In genomic region chr19:50994471-50994870, GRCm38 (mm10) we compare ENCODE assay signal across 30 mouse cellular contexts.
"Had no signal": no experiment of that assay in that cellular context is flagged by ENCODE, and none has a peak within 500 bp of the region (broad histone marks: within the 10 kb centered on the region; RNA-seq: fewer than 3 reads in every experiment).

No protein-coding gene starts in this region.

- H3K4me1 ChIP-seq: embryonic facial prominence, embryonic 10.5 days; embryonic facial prominence, embryonic 12.5 days; embryonic facial prominence, embryonic 13.5 days; embryonic facial prominence, embryonic 15.5 days; forebrain, embryonic 10.5 days; forebrain, embryonic 12.5 days; forebrain, embryonic 13.5 days; forebrain, embryonic 15.5 days had no signal

- ATAC-seq: forebrain, embryonic 13.5 days; forebrain, embryonic 14.5 days; forebrain, embryonic 15.5 days; forebrain, embryonic 16.5 days; forebrain, postnatal 0 days had no signal

- H3K4me2 ChIP-seq: embryonic facial prominence, embryonic 12.5 days; embryonic facial prominence, embryonic 13.5 days; embryonic facial prominence, embryonic 15.5 days; forebrain, embryonic 12.5 days; forebrain, embryonic 13.5 days; forebrain, embryonic 15.5 days had no signal

- H3K4me3 ChIP-seq: embryonic facial prominence, embryonic 10.5 days; embryonic facial prominence, embryonic 12.5 days; embryonic facial prominence, embryonic 13.5 days; embryonic facial prominence, embryonic 15.5 days; erythroblast, embryonic 14.5 days; forebrain, embryonic 10.5 days; forebrain, embryonic 12.5 days; forebrain, embryonic 13.5 days; forebrain, embryonic 15.5 days; gastrocnemius, adult 2 months; heart, adult 2 months had no signal

- H3K9me3 ChIP-seq: embryonic facial prominence, embryonic 10.5 days; embryonic facial prominence, embryonic 12.5 days; embryonic facial prominence, embryonic 13.5 days; embryonic facial prominence, embryonic 15.5 days; forebrain, embryonic 10.5 days; forebrain, embryonic 12.5 days; forebrain, embryonic 13.5 days; forebrain, embryonic 15.5 days had no signal

- H3K27ac ChIP-seq: embryonic facial prominence, embryonic 10.5 days; embryonic facial prominence, embryonic 12.5 days; embryonic facial prominence, embryonic 13.5 days; embryonic facial prominence, embryonic 15.5 days; forebrain, embryonic 10.5 days; forebrain, embryonic 12.5 days; forebrain, embryonic 13.5 days; forebrain, embryonic 15.5 days; gastrocnemius, adult 2 months; heart, adult 2 months had no signal

- H3K27me3 ChIP-seq: embryonic facial prominence, embryonic 12.5 days; embryonic facial prominence, embryonic 13.5 days; embryonic facial prominence, embryonic 15.5 days; forebrain, embryonic 12.5 days; forebrain, embryonic 13.5 days; forebrain, embryonic 15.5 days had no signal

- DNase-seq: cerebellum, adult 18-20 months; cerebellum, adult 2 months; cerebellum, adult 8-10 months; cerebellum, adult 9-10 months; cerebellum, adult 9-11 months; cerebellum, postnatal 10 days; cerebellum, postnatal 14 days; cerebellum, postnatal 25 days; cerebellum, postnatal 36 days; embryo, embryonic 11 days; forebrain, postnatal 0 days; gastrocnemius, adult 2 months; gastrocnemius, postnatal 10 days; gastrocnemius, postnatal 14 days; gastrocnemius, postnatal 25 days; gastrocnemius, postnatal 36 days; heart, adult 11 months; heart, adult 18-20 months; heart, adult 2 months had no signal

- H3K9ac ChIP-seq: embryonic facial prominence, embryonic 12.5 days; embryonic facial prominence, embryonic 13.5 days; embryonic facial prominence, embryonic 15.5 days; forebrain, embryonic 12.5 days; forebrain, embryonic 13.5 days; forebrain, embryonic 15.5 days; forebrain, postnatal 0 days had no signal

- H3K36me3 ChIP-seq: embryonic facial prominence, embryonic 10.5 days; embryonic facial prominence, embryonic 12.5 days; embryonic facial prominence, embryonic 13.5 days; embryonic facial prominence, embryonic 15.5 days; forebrain, embryonic 10.5 days; forebrain, embryonic 12.5 days; forebrain, embryonic 15.5 days had no signal
